Mouse (Mus musculus): ENCODE data around the gene Ilf3.

DNA sequence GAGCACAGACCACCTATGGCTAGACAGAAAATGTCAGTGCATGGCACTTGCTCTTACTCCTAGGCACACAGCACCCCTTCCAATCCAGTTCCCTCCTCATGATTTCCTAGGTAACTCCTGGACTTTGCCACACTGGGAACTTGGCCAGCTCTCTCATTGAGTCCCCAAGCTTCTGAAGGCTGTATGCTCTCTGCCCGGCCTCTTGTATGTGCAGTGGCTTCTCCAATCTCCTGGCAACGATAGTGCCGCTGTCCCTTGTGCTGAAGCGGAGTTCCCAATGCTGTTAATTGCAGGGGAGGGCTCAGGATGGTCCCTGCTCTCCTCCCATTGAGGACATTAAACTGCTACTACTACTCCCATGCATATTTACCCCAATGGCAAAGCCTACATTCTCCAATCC is 40.3 kb downstream of the Ilf3 start:
- TF ChIP-seq CTCF (IDR thresholded peaks at IDR 0.05; ENCODE audit: insufficient read depth, low read depth, low read length), result no peak
- TF ChIP-seq POLR2A (IDR thresholded peaks at IDR 0.05; ENCODE audit: insufficient read depth, low read depth, low read length), result no peak

Measured in olfactory bulb, adult 2 months (tissue).